Mouse (Mus musculus) hindbrain, embryonic 11.5 days (tissue): ENCODE measurements at regions not wholly inside any gene's neighbourhood (a gene's known extent, or its start where the extent isn't known, plus 50 kb on each side); places are given as distances from the start of the nearest gene placed in this dataset.

Source experiments
- ATAC-seq: fragments of 200-750 bp; cut with Nextera tagmentation; 2 replicates; pipeline ENCODE4 v1.8.0; 2017; ENCODE audit warnings: mild to moderate bottlenecking, moderate TSS enrichment, moderate library complexity; ENCODE audit not compliant: low FRiP score
- DNase-seq: peaks from one replicate; pipeline ENCODE4 v3.0.0-alpha.2; 2015; ENCODE audit warnings: low spot score
- H3K27ac ChIP-seq: fragments of 300-500 bp; sonication (generic); 2 replicates; pipeline ENCODE4 v1.5.1; 2014; ENCODE audit warnings: mild to moderate bottlenecking, low read depth, low read length
- H3K27me3 ChIP-seq: fragments of 300-500 bp; sonication (generic); 2 replicates; pipeline ENCODE4 v1.6.1; 2014; ENCODE audit warnings: mild to moderate bottlenecking, low read length, moderate library complexity, mixed read lengths; ENCODE audit not compliant: control insufficient read depth, insufficient read depth
- H3K36me3 ChIP-seq: fragments of 300-500 bp; sonication (generic); 2 replicates; pipeline ENCODE4 v1.6.1; 2014; ENCODE audit warnings: mild to moderate bottlenecking, low read length, moderate library complexity, mixed read lengths; ENCODE audit not compliant: control insufficient read depth, insufficient read depth
- H3K4me1 ChIP-seq: fragments of 300-500 bp; sonication (generic); replicated peaks from 2 replicates; pipeline ENCODE4 v1.6.1; 2014; ENCODE audit warnings: low read length, mixed read lengths; ENCODE audit not compliant: control insufficient read depth, insufficient read depth
- H3K4me2 ChIP-seq: fragments of 300-500 bp; sonication (generic); replicated peaks from 2 replicates; pipeline ENCODE4 v1.6.1; 2014; ENCODE audit warnings: mild to moderate bottlenecking, low read depth, low read length
- H3K4me3 ChIP-seq: fragments of 300-500 bp; sonication (generic); 2 replicates; pipeline ENCODE4 v1.5.1; 2014; ENCODE audit warnings: low read depth, low read length
- H3K9ac ChIP-seq: fragments of 300-500 bp; sonication (generic); 2 replicates; pipeline ENCODE4 v1.6.1; 2014; ENCODE audit warnings: low read depth, low read length
- H3K9me3 ChIP-seq: fragments of 300-500 bp; sonication (generic); 2 replicates; pipeline ENCODE4 v1.6.1; 2016; ENCODE audit warnings: low read length; ENCODE audit not compliant: control insufficient read depth
- WGBS: fragments of 180-500 bp; shearing (Covaris S2); extraction: QIAGEN DNeasy Blood & Tissue Kit; methylation state at CpG from one replicate; pipeline ENCODE4 v1.1.7; 2014; 5-methylcytosine and 5-hydroxymethylcytosine counted together

DNA sequence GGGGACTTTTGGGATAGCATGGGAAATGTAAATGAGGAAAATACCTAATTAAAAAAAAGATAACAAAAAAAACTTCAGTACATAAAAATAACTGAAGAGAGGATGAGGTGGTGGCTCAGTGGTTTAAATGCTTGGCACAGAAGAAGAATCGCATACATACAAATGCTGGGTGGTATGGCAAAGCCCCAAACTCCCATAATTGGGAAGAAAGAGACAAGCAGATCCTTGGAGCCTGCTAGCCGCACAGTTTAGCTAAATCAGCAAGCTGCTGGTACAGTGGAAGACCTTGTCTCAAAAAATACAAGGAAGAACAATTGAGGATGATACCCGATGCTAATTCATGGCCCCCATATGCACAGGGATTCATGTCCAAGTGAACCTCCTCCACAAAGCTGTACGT, 661.7 kb upstream of the Lrrn3 start:
- no peak for ATAC-seq
- Histone ChIP-seq H3K9ac (no peak overlapping the region), H3K36me3 (no peaks in the 10 kb centered on the region), H3K4me1 (no peaks in the 10 kb centered on the region), H3K27me3 (no peaks in the 10 kb centered on the region), H3K27ac (no peak overlapping the region), H3K9me3 (no peaks in the 10 kb centered on the region), H3K4me3 (no peak overlapping the region), H3K4me2 (no peak overlapping the region)
- no peak for DNase-seq
- 91% methylated on average over 4 of the region's 4 CpGs for WGBS

DNA sequence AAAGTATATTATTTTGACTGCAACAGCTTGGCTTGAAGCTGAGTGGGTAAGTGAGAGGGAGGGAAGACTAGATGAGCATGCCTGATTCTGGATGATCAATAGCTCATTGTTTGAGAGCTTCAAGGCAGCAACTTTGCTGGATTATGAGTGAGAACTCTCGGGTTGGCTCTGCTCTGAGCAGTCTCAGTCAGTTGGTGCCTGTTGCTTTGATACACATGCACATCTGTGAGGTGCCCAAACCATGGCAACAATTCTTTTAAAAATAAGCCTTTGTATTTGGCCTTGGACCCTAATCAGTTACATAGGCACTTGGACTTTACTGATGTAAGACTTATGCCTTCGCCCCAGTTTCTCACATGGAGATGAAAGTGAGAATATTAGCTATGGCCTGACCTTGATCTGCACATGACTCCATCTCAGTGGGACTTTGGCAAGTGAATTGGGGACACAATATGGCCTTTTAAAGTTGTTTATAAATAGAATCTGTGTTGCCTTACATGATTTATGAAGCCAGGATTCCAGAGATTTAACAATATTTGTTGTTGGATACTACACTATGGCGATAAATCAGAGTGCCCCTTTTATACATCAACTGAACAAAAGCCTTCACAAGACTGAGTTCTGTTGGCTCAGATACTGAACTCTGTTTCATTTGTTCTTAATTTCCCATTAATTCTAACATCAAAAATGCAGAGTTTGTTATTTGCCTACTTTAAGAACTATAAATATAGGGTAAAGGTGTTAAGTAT, 652.6 kb upstream of the Lrrn3 start:
- no peak overlapping the region for H3K4me2 ChIP-seq
- ATAC-seq, result peak; percentile 92
- H3K9ac ChIP-seq, result no peak overlapping the region
- no peaks in the 10 kb centered on the region for H3K27me3 ChIP-seq
- peak; percentile 21 for DNase-seq
- H3K4me1 ChIP-seq, result no peaks in the 10 kb centered on the region
- 54% methylated on average over 3 of the region's 3 CpGs for whole genome bisulfite sequencing
- H3K27ac ChIP-seq, result 0 out of 2 replicates have a peak overlapping the region, but pooled peaks have one; percentile 17
- no peak overlapping the region for H3K4me3 ChIP-seq
- H3K9me3 ChIP-seq, result no peaks in the 10 kb centered on the region
- no peaks in the 10 kb centered on the region for H3K36me3 ChIP-seq

DNA sequence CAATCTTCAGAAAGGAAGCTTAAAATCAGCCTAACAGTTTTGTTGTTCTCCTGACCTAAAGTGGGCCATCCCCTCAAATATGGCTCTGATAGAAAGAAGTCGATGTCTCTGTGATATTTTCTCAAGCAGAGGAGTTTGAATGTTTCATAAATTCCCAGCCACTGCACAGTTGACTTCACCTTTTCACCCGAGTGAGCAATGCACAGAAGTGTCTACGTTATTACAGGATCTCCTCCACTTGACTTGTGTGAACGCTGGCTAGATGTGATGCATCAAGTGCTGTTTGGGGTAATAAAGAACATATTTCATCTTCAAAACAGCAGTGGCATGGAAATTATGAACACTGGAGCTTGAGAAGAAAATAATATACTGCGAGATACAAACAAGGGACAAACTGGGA, 651.9 kb upstream of the Lrrn3 start:
- DNase-seq (peak; percentile 6), ATAC-seq (peak; percentile 58; the same call in 1 of the 2 replicates)
- H3K9ac ChIP-seq, result no peak overlapping the region
- no peaks in the 10 kb centered on the region for H3K27me3 ChIP-seq
- WGBS, result 62% methylated on average over 5 of the region's 5 CpGs
- no peak overlapping the region for H3K27ac ChIP-seq
- no peaks in the 10 kb centered on the region for H3K9me3 ChIP-seq
- H3K4me3 ChIP-seq, result no peak overlapping the region
- H3K4me2 ChIP-seq, result no peak overlapping the region
- H3K36me3 ChIP-seq, result no peaks in the 10 kb centered on the region
- no peaks in the 10 kb centered on the region for H3K4me1 ChIP-seq

DNA sequence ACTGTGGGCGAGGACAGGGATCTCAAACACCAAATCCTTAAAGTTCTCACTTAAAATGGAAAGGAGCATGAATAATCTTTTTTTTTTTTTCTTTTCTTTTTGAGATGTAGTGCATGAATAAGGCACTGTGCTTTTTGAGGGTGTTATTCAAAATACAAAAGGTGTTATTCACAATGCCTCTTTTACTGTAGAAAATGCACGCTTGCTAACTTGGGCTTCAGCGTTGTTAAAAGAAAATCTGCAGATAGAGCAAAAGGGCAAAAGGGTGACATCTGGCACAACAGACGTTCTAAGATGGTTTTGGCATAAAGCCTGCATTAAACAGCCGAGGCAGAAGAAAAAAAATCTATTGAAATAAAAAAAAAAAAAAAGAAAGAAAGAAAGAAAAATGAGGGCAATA, 651.5 kb upstream of the Lrrn3 start:
- ATAC-seq, result peak; percentile 10; the same call in 1 of the 2 replicates
- peak; percentile 4 for DNase-seq
- Histone ChIP-seq H3K4me1 (no peaks in the 10 kb centered on the region), H3K9me3 (no peaks in the 10 kb centered on the region), H3K9ac (no peak overlapping the region), H3K4me2 (no peak overlapping the region), H3K4me3 (no peak overlapping the region), H3K27me3 (no peaks in the 10 kb centered on the region), H3K36me3 (no peaks in the 10 kb centered on the region), H3K27ac (no peak overlapping the region)
- WGBS, result 33% methylated on average over 5 of the region's 5 CpGs

DNA sequence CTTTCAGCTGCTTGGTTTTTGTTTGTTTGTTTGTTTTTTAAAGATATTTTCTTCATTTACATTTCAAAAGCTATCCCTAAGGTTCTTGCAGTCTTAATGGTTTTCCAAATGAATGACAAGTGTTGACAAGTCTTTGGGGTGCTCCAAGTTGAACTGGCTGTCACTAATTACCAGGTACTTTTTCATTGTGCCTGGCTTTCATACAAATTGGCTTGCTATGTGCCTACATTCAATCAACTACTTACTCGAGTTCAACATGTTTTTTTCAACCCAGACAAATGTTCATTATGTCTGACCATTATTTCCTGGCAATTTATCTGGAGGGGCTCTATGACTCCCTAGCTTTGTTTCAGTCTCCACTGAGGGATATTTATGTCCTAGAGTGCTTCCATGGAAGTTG, 614.0 kb upstream of the Lrrn3 start:
- H3K4me2 ChIP-seq, result no peak overlapping the region
- H3K4me1 ChIP-seq, result no peaks in the 10 kb centered on the region
- H3K27me3 ChIP-seq, result no peaks in the 10 kb centered on the region
- no peaks in the 10 kb centered on the region for H3K9me3 ChIP-seq
- ATAC-seq, result no peak
- H3K4me3 ChIP-seq, result no peak overlapping the region
- no peak for DNase-seq
- 76% methylated on average over 1 of the region's 1 CpGs for WGBS
- no peak overlapping the region for H3K9ac ChIP-seq
- no peak overlapping the region for H3K27ac ChIP-seq
- no peaks in the 10 kb centered on the region for H3K36me3 ChIP-seq

DNA sequence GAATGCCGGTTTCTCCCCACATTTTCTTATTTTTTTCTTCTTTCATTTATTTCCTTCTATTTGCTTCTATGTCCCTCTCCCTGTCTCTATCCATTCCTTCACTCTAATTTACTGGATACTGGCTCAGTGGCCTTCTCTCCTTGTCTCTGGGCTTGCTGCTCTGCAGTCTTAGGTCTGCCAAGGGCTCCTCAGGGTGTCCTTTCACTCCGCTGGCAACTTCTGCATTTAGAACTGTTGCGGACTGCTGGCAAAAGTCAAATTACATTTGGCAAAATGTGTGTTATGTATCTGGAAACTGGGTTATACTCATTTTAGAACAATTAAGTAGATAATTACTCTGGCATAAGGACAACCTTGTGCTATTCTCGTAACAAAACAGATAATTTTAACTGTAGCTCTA, 584.2 kb upstream of the Lrrn3 start:
- Histone ChIP-seq H3K4me3 (no peak overlapping the region), H3K4me2 (no peak overlapping the region), H3K36me3 (no peaks in the 10 kb centered on the region), H3K27me3 (no peaks in the 10 kb centered on the region), H3K9me3 (no peaks in the 10 kb centered on the region), H3K4me1 (no peaks in the 10 kb centered on the region), H3K9ac (no peak overlapping the region), H3K27ac (no peak overlapping the region)
- DNase-seq (no peak), ATAC-seq (no peak)
- WGBS, result 95% methylated on average over 4 of the region's 4 CpGs

DNA sequence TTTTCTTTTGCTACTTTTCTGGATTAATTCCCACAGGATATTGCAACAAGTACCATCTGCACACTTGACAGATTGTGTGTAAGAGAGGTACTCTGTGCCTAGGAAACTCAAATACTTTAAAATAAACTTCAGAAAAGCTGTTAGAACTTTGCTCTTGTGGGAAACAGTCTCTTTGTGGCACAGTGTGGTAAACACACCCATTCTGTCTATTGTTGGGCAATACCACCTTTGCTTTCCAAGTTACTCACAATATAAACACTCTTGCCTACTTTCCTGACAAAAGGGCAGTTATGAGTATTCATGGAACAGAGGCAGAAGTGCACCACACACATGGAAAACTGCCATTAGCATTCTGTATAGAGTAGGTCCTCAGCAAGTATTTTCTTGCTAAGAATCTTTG, 577.5 kb upstream of the Lrrn3 start:
- no peaks in the 10 kb centered on the region for H3K4me1 ChIP-seq
- H3K27ac ChIP-seq, result no peak overlapping the region
- H3K4me3 ChIP-seq, result no peak overlapping the region
- H3K4me2 ChIP-seq, result no peak overlapping the region
- no peak overlapping the region for H3K9ac ChIP-seq
- ATAC-seq (no peak), DNase-seq (no peak)
- H3K36me3 ChIP-seq, result no peaks in the 10 kb centered on the region
- H3K9me3 ChIP-seq, result no peaks in the 10 kb centered on the region
- H3K27me3 ChIP-seq, result no peaks in the 10 kb centered on the region

DNA sequence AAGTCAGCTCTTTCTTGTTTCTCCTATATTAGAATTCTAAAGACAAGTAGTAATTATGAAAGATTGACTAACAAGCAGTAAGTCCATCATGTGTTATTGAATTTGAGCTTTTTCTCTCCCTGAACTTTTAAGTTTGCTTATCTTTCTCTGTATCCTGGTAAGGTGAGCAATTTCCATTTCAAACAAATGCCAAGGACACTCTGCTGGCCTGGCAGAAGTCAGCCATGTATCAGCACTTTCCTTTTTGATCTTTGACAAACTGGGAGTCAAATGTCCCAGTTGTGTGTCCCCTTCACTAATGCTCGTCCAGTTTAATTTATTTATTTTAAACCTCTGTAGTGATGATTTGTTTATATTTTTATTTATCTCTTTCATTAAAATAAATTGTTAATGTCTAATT, 562.8 kb upstream of the Lrrn3 start:
- DNase-seq (no peak), ATAC-seq (no peak)
- WGBS, result 49% methylated on average over 1 of the region's 1 CpGs
- Histone ChIP-seq H3K27me3 (no peaks in the 10 kb centered on the region), H3K9me3 (no peaks in the 10 kb centered on the region), H3K36me3 (no peaks in the 10 kb centered on the region), H3K27ac (no peak overlapping the region), H3K4me1 (no peaks in the 10 kb centered on the region), H3K4me3 (no peak overlapping the region), H3K4me2 (no peak overlapping the region), H3K9ac (no peak overlapping the region)

DNA sequence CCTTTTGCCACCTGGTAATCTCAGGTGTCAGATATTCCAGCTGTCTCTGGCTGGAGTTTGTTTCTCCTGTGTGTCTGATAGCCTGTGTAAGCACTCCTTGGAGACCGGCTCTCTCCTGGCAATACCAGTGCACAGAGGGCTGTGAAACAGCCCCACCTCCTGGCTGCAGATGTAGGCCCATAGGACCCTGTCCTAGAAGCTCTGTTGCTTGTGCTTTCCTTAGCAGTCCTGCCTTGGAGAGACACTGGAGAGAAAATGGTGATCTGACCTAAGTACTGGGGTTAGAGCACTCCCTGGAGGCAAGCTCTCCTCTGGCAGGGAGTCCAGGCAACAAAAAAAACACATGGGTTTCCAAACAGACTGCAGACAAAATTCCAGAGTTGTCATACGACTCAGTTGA, 541.6 kb upstream of the Lrrn3 start:
- Histone ChIP-seq H3K4me2 (no peak overlapping the region), H3K27me3 (no peaks in the 10 kb centered on the region), H3K9me3 (no peaks in the 10 kb centered on the region), H3K4me1 (no peaks in the 10 kb centered on the region), H3K9ac (no peak overlapping the region), H3K4me3 (no peak overlapping the region), H3K27ac (no peak overlapping the region), H3K36me3 (no peaks in the 10 kb centered on the region)
- 81% methylated on average over 2 of the region's 2 CpGs for WGBS
- no peak for ATAC-seq
- DNase-seq, result no peak
